ENCODE assay signal across 26 mouse cellular contexts in the genomic region with DNA sequence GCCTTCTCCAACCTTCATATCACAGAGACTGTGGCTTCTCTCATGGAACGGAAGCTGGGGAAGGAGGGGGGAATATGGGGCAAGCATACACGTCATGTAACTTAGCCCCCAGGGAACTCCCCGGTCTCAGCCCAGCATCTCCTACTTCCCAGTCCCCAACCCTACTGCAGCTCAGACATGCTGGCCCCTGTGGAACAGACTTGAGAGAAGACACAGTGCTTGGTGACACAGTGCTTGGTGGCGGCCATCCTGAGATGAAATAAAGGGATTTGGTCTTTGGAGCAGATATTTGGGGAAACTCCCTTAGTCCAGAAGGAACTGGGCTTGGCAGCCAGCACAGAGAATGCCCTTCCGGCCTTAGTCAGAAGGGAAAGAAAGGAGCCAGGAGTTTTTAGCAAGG.
"Had no signal": no experiment of that assay in that cellular context is flagged by ENCODE, and none has a peak within 500 bp of the region (broad histone marks: within the 10 kb centered on the region; RNA-seq: fewer than 3 reads in every experiment).

No protein-coding gene starts in this region.

- H3K9me3 ChIP-seq: heart, embryonic 15.5 days; hindbrain, embryonic 12.5 days; limb, embryonic 10.5 days; liver, embryonic 13.5 days had no signal

- H3K4me3 ChIP-seq: gastrocnemius, adult 2 months; heart, embryonic 13.5 days; heart, embryonic 15.5 days; hindbrain, embryonic 10.5 days; hindbrain, embryonic 12.5 days; intestine, embryonic 15.5 days; layer of hippocampus, adult 2 months; left cerebral cortex, adult 2 months; limb, embryonic 10.5 days; limb, embryonic 12.5 days; liver, embryonic 13.5 days had no signal

- H3K9ac ChIP-seq: heart, embryonic 13.5 days; heart, embryonic 15.5 days; hindbrain, embryonic 12.5 days; hindbrain, embryonic 14.5 days; intestine, embryonic 15.5 days; limb, embryonic 12.5 days; liver, embryonic 13.5 days had no signal

- H3K27ac ChIP-seq: gastrocnemius, adult 2 months; heart, embryonic 13.5 days; heart, embryonic 15.5 days; hindbrain, embryonic 10.5 days; hindbrain, embryonic 12.5 days; hindbrain, embryonic 14.5 days; intestine, embryonic 15.5 days; layer of hippocampus, adult 2 months; left cerebral cortex, adult 2 months; limb, embryonic 10.5 days; limb, embryonic 12.5 days; liver, embryonic 13.5 days had no signal

- H3K27me3 ChIP-seq: heart, embryonic 15.5 days; hindbrain, embryonic 12.5 days; intestine, embryonic 15.5 days; limb, embryonic 12.5 days; liver, embryonic 13.5 days had no signal

- H3K36me3 ChIP-seq: heart, embryonic 15.5 days; hindbrain, embryonic 10.5 days; hindbrain, embryonic 12.5 days; intestine, embryonic 15.5 days; limb, embryonic 10.5 days; limb, embryonic 12.5 days; liver, embryonic 13.5 days had no signal

- H3K4me1 ChIP-seq: hindbrain, embryonic 12.5 days; intestine, embryonic 15.5 days; limb, embryonic 10.5 days; limb, embryonic 12.5 days; liver, embryonic 13.5 days had no signal

- ATAC-seq: hindbrain, embryonic 16.5 days; inflammation-experienced regulatory T-cells, adult 6 months; intestine, embryonic 15.5 days; intestine, postnatal 0 days had no signal

- H3K4me2 ChIP-seq: heart, embryonic 13.5 days; heart, embryonic 15.5 days; hindbrain, embryonic 12.5 days; hindbrain, embryonic 14.5 days; intestine, embryonic 15.5 days; limb, embryonic 12.5 days; liver, embryonic 11.5 days; liver, embryonic 13.5 days had no signal

- DNase-seq: gastrocnemius, adult 2 months; gastrocnemius, postnatal 10 days; gastrocnemius, postnatal 25 days; heart, postnatal 14 days; heart, postnatal 4 days; kidney, adult 18-20 months; kidney, adult 8-10 months; kidney, postnatal 10 days; kidney, postnatal 25 days; kidney, postnatal 4 days; liver; liver, embryonic 13.5 days had no signal
